ENCODE assay signal across 8 mouse cellular contexts in genomic region chr7:127363475-127363921, GRCm38 (mm10). TPM values are rescaled to one million over a fixed set of nuclear protein-coding genes. Genes with fewer than 3 reads are reported as not detected.
DNase-seq lines count a peak whose midpoint lies in the region; TF ChIP-seq lines count a peak whose summit lies in the region.

No protein-coding gene starts in this region.

- no peak for TF ChIP-seq CTCF in kidney, adult 2 months (conservative IDR thresholded peaks at IDR 0.05; ENCODE audit: insufficient read depth, insufficient read length, low read depth, low read length)
- TF ChIP-seq CTCF in lung, adult 2 months (IDR thresholded peaks at IDR 0.05; ENCODE audit: insufficient read depth, low read length): no peak

- H3K9me3 ChIP-seq in forebrain, embryonic 10.5 days: no peaks in the 10 kb centered on the region

- peaks cover 51% of the 10 kb centered on the region for H3K27me3 ChIP-seq in forebrain, embryonic 10.5 days (ENCODE audit: poor library complexity, severe bottlenecking)
- no peaks in the 10 kb centered on the region for H3K27me3 ChIP-seq in kidney, adult 2 months (replicated peaks; ENCODE audit: control insufficient read depth, insufficient read depth, low read length)

- H3K4me1 ChIP-seq in forebrain, embryonic 10.5 days: peaks cover 12% of the 10 kb centered on the region
- H3K4me1 ChIP-seq in kidney, adult 2 months (ENCODE audit: control insufficient read depth, insufficient read depth, low read length): no peaks in the 10 kb centered on the region
- H3K4me1 ChIP-seq in lung, adult 2 months (ENCODE audit: control insufficient read depth, insufficient read depth, low read length): no peaks in the 10 kb centered on the region; the same call in 1 of the 2 replicates

- no peaks in the 10 kb centered on the region for H3K36me3 ChIP-seq in forebrain, embryonic 10.5 days (replicated peaks)
- no peaks in the 10 kb centered on the region for H3K36me3 ChIP-seq in kidney, adult 2 months (ENCODE audit: control insufficient read depth, insufficient read depth, low read length)

- no peak for TF ChIP-seq POLR2A in kidney, adult 2 months (IDR thresholded peaks at IDR 0.05; ENCODE audit: low read depth, low read length)
- no peak for TF ChIP-seq POLR2A in lung, adult 2 months (IDR thresholded peaks at IDR 0.05; ENCODE audit: borderline replicate concordance, extremely low read depth, low read depth, low read length)

- DNase-seq in adrenal gland, adult (ENCODE audit: inconsistent age in 2 of 2, low spot score in 1 of 2): peak; percentile 50 to 72
- DNase-seq in adrenal gland, adult 18-20 months (ENCODE audit: low spot score in 2 of 2): no peak
- DNase-seq in adrenal gland, postnatal 36 days: peak; percentile 30 to 54
- DNase-seq in forebrain, embryonic 10.5 days (ENCODE audit: extremely low spot score, low spot score): peak; percentile 42
- peak; percentile 54 for DNase-seq in kidney, adult 2 months
- peak; percentile 47 for DNase-seq in lung, adult 2 months
- peak; percentile 47 for DNase-seq in right cerebral cortex, postnatal 25 days
- no peak for DNase-seq in thymus, postnatal 14 days

- peak overlapping the region; percentile 68 for H3K27ac ChIP-seq in forebrain, embryonic 10.5 days
- H3K27ac ChIP-seq in kidney, adult 2 months (ENCODE audit: insufficient read depth, low read depth, low read length): no peak overlapping the region

- under 1% methylated on average over 24 of the region's 24 CpGs for WGBS in forebrain, embryonic 10.5 days
- WGBS in kidney, adult 2 months: 9% methylated on average over 24 of the region's 24 CpGs
- 8% methylated on average over 24 of the region's 24 CpGs for WGBS in lung, adult 2 months

- H3K4me3 ChIP-seq in forebrain, embryonic 10.5 days: peak overlapping the region; percentile 52
- H3K4me3 ChIP-seq in kidney, adult 2 months (ENCODE audit: insufficient read depth, low read depth, low read length): peak overlapping the region; percentile 45
- peak overlapping the region; percentile 9 for H3K4me3 ChIP-seq in lung, adult 2 months (replicated peaks; ENCODE audit: extremely low read depth, low read depth, low read length)

RNA-seq across cellular contexts. Expression of gene Zfp747, which starts 12.4 kb away (rescaled TPM):
- 10 to 100 TPM; 10.4 to 13.0 TPM for total RNA-seq in adrenal gland, adult 18-20 months (2021)
- 10 to 100 TPM; 10.7 to 12.2 TPM for total RNA-seq in adrenal gland, postnatal 36 days (2021)
- polyA plus RNA-seq in forebrain, embryonic 10.5 days (2016; fragmentation: Nextera tagmentation; extraction: Ambion mirVana): 7.6 TPM in 2 replicates
- 6.5 and 7.2 TPM in 2 replicates for polyA plus RNA-seq in kidney, adult 2 months (2012; rRNA removed)
- 10.9 TPM in 2 replicates for polyA plus RNA-seq in lung, adult 2 months (2012; rRNA removed)

RNA-seq across cellular contexts. Expression of gene Zfp768, which starts 18.1 kb away (rescaled TPM):
- total RNA-seq in adrenal gland, adult 18-20 months (2021): 10 to 100 TPM; 26.8 to 34.5 TPM
- 10 to 100 TPM; 25.9 to 26.1 TPM for total RNA-seq in adrenal gland, postnatal 36 days (2021)
- 17.6 and 18.9 TPM in 2 replicates for polyA plus RNA-seq in forebrain, embryonic 10.5 days (2016; fragmentation: Nextera tagmentation; extraction: Ambion mirVana)
- 36.7 and 52.0 TPM in 2 replicates for polyA plus RNA-seq in kidney, adult 2 months (2012; rRNA removed)
- 31.7 and 35.5 TPM in 2 replicates for polyA plus RNA-seq in lung, adult 2 months (2012; rRNA removed)

RNA-seq across cellular contexts. Expression of gene 9130019O22Rik, which starts 23.5 kb away (rescaled TPM):
- total RNA-seq in adrenal gland, adult 18-20 months (2021): 1 to 10 TPM; 4.1 to 5.0 TPM
- 1 to 10 TPM; 4.7 to 5.2 TPM for total RNA-seq in adrenal gland, postnatal 36 days (2021)
- 4.8 and 5.3 TPM in 2 replicates for polyA plus RNA-seq in forebrain, embryonic 10.5 days (2016; fragmentation: Nextera tagmentation; extraction: Ambion mirVana)
- polyA plus RNA-seq in kidney, adult 2 months (2012; rRNA removed): 3.3 and 3.4 TPM in 2 replicates
- polyA plus RNA-seq in lung, adult 2 months (2012; rRNA removed): 4.1 and 5.1 TPM in 2 replicates

RNA-seq across cellular contexts. Expression of gene E430018J23Rik, which starts 29.9 kb away (rescaled TPM):
- 1 to 10 TPM; 8.2 to 8.4 TPM for total RNA-seq in adrenal gland, adult 18-20 months (2021)
- 1 to 10 TPM; 8.7 to 9.9 TPM for total RNA-seq in adrenal gland, postnatal 36 days (2021)
- 4.2 and 4.8 TPM in 2 replicates for polyA plus RNA-seq in forebrain, embryonic 10.5 days (2016; fragmentation: Nextera tagmentation; extraction: Ambion mirVana)
- polyA plus RNA-seq in kidney, adult 2 months (2012; rRNA removed): 5.5 and 7.4 TPM in 2 replicates
- polyA plus RNA-seq in lung, adult 2 months (2012; rRNA removed): 7.6 TPM in 2 replicates

RNA-seq across cellular contexts. Expression of gene Zfp764, which starts 43.1 kb away (rescaled TPM):
- 1 to 10 TPM; 6.6 to 6.9 TPM for total RNA-seq in adrenal gland, adult 18-20 months (2021)
- total RNA-seq in adrenal gland, postnatal 36 days (2021): 1 to 10 TPM; 6.4 to 7.9 TPM
- 5.8 and 6.1 TPM in 2 replicates for polyA plus RNA-seq in forebrain, embryonic 10.5 days (2016; fragmentation: Nextera tagmentation; extraction: Ambion mirVana)
- 6.2 and 6.6 TPM in 2 replicates for polyA plus RNA-seq in kidney, adult 2 months (2012; rRNA removed)
- polyA plus RNA-seq in lung, adult 2 months (2012; rRNA removed): 7.5 and 8.5 TPM in 2 replicates

Comparison
In these comparisons a context has a peak if more than half of its experiments do, and no peak if none do; other contexts are left out.
1. DNase-seq: peak in adrenal gland, adult (2 of 2), adrenal gland, postnatal 36 days (2 of 2), forebrain, embryonic 10.5 days (single experiment), kidney, adult 2 months (single experiment), lung, adult 2 months (single experiment) and right cerebral cortex, postnatal 25 days (single experiment); none in adrenal gland, adult 18-20 months (0 of 2) and thymus, postnatal 14 days (single experiment).
2. Peak in every context shown above with its lines, with median percentiles within 50 percentile points of each other: H3K4me3 ChIP-seq.